Mouse (Mus musculus) neural tube, embryonic 10.5 days (tissue): Measurements from ENCODE around the gene Gm10073.

Experiments
- DNase-seq: peaks from one replicate; pipeline ENCODE4 v3.0.0-alpha.2; 2017; ENCODE audit warnings: low spot score; ENCODE audit errors: extremely low spot score

Gene Gm10073

DNA sequence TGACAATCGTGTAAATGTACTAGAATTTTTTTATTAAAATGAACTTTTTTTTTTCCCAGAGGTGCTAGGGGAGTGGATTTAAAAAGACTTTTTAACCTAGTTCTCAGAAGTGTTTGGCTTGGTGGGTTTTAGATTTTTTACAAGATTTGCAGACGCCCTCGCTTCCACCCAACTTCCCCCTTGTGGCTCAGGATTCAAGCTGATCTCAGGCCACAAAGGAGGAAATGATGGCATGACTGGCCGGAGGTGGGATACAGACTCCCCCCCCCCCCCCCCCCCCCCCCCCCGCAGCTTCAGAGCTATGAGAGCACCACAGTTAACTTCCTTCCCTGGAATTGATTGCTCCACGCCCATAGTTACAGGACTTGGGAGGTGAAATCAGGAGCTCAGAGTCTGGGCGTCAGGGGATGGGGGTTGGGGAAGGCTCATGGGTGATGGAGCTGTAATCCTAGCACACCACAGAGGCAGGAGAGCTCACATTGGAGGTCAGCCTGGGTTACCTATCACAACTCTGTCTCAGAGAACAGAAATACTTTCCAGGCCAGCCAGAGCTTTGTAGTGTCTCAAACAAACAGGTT, 17.1 kb downstream of the Gm10073 start:
- DNase-seq = no peak

- no peak for DNase-seq
These were observed 19.2 kb downstream of the Gm10073 start for GRCm38 (mm10) chr8:106554011-106554410.

DNA sequence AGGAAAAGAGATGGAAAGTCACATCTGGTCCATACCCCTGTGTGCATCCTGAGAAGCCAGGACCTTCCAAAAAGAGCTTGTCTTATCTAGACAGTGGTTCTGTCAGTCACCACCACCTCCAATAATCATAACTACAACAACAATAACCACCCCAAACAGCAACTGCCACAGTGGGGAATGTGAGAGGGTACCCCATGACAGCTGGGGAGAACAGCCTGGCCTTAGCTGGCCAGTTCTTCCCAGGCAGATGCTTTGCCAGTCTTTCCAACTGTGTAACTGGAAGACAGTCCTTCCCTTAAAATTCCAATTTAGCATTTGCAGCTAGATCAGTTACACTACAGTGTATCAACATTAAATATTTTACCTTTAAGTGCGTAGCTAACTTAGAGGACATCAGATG, 22.4 kb downstream of the Gm10073 start:
- DNase-seq = no peak

DNA sequence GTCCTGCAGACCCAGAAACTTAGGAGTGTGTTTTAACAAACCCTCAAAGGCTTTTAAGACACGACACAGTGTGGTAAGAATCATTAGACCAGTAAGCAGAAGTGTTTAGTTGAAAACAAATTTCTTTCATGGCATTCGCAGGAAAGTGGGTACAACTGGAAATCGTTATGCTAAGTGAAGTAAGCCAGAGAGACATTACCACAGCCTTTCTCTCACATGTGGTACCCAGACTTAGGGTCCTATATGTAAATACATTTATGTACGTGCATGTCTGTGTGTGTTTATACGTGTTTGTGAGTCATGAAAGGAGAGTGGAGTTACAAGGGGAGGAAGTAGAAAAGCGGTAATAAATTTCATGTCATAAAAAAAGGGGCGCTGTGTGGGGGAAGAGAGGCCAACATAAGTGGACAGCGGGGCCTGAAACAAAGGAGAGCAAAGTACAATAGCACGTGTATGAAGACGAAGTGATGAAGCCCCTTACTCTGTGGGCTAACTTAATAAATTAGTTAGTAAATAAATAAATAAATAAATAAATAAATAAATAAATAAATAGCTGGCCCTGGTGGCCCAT, 24.8 kb downstream of the Gm10073 start:
- no peak for DNase-seq

DNA sequence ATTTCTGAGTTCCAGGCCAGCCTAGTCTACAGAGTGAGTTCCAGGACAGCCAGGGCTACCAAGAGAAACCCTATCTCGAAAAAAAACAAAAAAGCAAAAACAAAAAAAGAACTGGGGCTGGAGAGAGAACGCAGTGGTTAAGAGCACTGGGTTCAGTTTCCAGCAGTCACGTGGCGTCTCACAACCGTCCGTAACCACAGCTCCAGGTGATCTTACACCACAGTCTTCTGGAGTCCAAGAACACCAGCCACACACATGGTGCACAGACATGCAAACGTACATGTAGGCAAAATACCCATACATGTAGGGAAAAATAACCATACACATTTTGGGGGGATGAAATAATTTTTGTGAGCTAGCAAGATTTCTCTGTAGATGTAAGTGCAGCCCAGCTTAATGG, 26.5 kb downstream of the Gm10073 start:
- no peak for DNase-seq

- no peak for DNase-seq
These were observed 28.1 kb downstream of the Gm10073 start for GRCm38 (mm10) chr8:106545149-106545548.

DNA sequence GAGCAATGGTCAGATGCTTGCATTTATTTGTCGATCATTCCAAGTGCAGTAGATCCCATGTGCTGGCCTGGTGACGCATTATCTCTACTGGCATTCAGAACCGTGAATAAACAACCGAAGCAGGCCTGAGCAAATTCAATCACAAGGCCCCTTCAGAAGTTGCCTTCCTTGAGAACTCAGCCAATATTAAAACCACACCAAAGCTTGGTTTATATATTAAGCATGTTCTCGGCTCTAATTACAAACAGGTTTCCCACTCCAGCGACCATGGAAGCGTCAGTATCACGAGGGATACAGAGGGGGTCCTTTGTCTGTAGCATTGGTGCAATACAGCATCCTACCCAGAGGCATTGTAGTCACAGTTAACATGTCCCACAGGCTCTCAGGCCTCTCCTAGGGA, 30.2 kb downstream of the Gm10073 start:
- no peak for DNase-seq

- DNase-seq = no peak
These were observed 32.3 kb downstream of the Gm10073 start for GRCm38 (mm10) chr8:106541002-106541401.

GRCm38 (mm10) chr8:106539193-106539592, 34.1 kb downstream of the Gm10073 start:
- DNase-seq = no peak

GRCm38 (mm10) chr8:106535448-106535847, 37.8 kb downstream of the Gm10073 start:
- DNase-seq = no peak

- DNase-seq = peak; percentile 53
These were observed 38.8 kb downstream of the Gm10073 start for GRCm38 (mm10) chr8:106534449-106534848.

DNA sequence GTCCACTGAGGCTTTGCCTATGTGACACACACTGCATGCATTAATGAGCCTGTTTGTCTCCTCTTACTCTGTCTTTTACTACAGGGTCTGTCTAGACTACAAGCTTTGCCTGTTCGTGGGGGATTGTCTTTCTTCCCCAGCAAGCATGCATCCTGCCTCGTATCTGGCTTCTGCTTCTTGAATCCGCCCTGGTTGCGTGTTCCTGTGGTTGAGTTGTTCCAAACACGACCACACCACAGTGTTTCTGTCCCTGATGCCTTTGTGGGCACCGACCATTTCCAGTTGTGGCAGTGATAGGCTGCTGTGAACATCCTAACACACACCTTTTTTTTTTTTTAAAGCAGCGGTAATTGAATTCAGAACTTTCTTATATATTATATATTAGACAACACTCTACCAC, 39.6 kb downstream of the Gm10073 start:
- DNase-seq = no peak

DNA sequence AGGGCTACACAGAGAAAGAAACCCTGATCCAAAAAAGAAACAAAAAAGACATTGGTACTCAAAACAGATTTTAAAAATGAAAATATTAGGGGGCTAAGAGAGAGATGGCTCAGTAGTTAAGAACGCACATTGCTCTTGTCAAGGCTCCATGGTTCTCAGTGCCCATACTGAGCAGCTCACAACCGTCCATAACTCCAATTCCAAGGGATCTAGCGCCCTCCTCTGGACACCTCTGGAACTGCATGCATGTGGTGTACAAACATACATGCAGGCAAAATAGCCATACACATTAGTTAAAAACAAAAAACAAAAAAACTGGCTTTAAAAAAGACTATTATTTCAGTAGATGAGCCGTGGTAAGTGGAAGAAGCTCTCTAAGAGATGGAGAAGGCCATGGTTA, 42.7 kb downstream of the Gm10073 start:
- no peak for DNase-seq

DNA sequence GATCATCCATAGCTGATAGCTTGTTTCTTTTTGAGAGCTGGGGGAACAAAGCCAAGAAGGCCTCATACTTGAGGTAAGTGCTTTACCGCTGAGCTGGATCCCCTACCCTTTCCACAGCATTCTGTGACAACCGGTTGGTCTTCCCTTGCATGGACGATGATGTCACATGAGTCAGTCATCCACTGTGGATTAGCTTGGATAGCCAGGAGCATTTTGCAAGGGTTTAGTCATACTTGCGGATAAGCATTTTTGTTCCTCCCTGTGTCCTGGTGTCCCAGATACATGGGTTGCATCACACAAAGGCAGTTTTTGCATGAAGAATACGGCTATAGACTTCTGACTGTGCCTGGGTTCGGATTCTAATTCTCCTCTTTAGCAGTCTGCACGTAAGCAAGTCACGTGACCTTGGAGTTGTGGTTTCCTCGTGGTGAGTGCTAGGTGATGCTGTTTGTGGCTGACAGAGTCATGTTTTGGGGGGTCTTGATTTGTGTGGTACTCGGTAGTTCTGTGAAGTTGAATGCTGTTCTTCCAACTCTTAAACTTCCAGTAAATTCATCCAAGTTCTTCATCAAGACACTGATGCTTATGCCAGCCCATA, 43.3 kb downstream of the Gm10073 start:
- DNase-seq = no peak

DNA sequence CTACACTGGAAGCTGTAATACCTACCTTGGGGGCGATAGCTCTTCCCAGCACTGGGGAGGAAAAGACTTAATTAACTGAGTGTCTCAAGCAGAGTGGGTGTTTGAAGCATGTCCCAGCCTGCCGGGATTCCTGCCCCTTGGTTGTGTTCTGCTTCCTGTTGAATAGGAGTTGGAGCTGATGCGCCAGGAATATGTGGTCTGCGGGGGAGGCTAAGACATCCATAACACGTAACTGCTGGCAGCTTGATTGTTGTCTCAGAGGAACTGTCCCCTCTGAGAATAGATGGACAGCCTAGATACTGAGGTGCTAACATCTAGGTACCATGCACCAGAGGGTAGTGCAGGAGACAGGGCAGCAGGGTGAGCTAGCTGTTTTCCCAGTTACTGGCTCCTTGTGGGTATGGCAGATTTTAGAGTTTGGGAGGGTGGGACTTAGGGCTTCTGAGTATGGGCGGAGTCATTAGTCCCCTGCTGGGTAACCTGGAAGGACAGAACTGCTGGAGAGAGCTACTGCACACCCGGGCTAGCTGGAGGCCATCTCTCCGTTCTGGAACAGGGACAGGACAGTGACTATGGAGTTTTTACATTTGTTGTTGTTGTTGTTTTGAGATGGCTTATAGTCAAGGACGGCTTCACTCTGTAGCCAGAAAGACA, 44.5 kb downstream of the Gm10073 start:
- DNase-seq = no peak

DNA sequence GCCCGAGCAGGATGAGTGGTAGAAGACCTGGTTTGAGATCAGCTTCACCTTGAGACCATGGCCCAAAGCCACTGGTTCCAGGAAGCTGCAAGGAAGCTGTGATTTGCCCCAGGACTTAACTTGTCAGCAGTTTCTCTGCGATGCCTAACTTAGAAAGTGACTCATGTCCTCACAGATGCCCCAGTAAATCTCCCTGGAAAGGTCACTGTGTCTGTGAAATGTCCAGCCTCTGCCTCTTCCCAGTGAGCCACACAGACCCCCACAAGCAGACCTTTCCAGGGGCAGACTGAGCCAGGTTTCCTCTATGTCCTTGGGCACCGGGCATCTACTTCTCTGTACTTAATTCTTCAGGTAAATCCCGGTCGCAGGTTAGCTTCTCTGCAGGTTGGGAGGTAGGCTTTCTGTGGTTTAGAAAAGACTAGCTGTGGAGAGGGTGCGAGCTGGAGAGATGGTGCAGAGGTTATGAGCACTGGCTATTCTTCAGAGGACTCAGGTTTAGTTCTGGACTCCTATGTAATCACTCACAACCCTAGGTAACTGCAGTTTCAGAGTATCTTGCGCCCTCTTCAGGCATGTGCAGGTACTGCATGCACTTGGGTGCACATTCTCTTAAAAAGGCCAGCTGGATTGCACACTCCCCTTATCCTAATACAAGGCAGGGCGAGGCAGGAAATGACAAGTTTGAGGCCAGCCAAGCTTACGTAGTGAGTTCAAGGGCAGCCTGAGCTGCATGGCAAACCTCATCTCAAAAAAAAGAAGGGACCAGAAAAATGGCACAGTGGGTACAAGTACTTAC, 45.8 kb downstream of the Gm10073 start:
- DNase-seq = no peak

GRCm38 (mm10) chr8:106526725-106527124, 46.5 kb downstream of the Gm10073 start:
- no peak for DNase-seq
